Mouse (Mus musculus): Measurements from ENCODE around the gene Nodal.

Gene Nodal

GRCm38 (mm10) chr10:61417672-61418071, at the start of gene Nodal:
Gene Nodal, plus strand, starts transcription at chr10:61417972.
- no peak for DNase-seq (ENCODE audit: low spot score in 2 of 2)

- DNase-seq (ENCODE audit: low spot score in 2 of 2): no peak
Measured at GRCm38 (mm10) chr10:61369755-61370154, 48.0 kb upstream of the Nodal start.

DNA sequence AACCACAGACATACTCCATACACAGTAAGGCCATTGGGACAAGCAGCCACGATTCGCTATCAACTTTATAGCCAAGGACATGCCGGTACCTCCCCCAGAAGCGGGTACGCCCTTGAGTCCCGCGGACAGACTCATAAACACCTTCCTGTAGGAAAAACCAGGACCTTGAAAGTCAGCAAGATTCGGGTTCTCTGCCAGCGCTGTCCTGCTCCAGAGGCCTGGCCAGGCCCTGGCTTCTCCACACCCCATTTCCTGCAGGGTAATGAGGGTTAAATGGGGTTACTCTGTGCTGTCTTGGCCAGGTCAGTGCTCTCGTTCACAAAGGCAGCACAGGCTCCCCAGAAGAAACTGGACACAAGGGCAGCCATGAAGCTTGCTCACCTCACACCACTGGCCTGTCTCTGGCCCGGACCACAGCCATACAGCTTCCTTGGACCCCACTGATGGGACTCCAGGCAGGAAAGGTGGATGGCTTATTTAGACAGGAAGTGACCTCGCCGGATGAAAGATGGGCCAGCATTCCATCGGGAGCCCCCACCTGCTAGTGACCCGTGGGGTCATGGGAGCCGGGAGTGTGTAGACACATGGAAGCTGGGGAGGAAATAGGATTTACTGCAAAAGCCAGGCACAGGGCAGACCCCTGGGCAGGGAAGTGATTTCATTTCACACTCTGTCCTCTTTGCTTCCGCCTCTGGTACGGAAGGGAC, 47.3 kb upstream of the Nodal start:
- no peak for DNase-seq (ENCODE audit: low spot score in 2 of 2)

GRCm38 (mm10) chr10:61371884-61372584, 45.7 kb upstream of the Nodal start:
- no peak for DNase-seq (ENCODE audit: low spot score in 2 of 2)

DNA sequence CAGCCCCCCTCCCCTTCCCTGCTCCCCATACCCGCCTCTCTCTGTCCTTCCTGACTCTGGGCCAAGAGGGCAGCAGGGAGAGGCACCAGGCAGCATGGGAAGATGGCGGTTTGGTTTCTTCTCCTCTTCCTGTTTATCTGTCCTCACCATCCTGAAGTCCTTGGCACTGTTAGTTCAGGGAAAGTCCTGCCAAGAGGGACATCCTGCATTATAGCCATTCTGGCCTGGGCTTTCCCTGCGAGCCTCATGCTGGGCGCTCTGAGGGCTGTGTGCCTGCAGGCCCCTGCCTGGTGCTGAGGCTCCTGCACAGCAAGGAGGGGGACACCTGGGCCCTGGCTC, 45.2 kb upstream of the Nodal start:
- no peak for DNase-seq (ENCODE audit: low spot score in 2 of 2)

GRCm38 (mm10) chr10:61374076-61374475, 43.7 kb upstream of the Nodal start:
- no peak for DNase-seq (ENCODE audit: low spot score in 2 of 2)

DNA sequence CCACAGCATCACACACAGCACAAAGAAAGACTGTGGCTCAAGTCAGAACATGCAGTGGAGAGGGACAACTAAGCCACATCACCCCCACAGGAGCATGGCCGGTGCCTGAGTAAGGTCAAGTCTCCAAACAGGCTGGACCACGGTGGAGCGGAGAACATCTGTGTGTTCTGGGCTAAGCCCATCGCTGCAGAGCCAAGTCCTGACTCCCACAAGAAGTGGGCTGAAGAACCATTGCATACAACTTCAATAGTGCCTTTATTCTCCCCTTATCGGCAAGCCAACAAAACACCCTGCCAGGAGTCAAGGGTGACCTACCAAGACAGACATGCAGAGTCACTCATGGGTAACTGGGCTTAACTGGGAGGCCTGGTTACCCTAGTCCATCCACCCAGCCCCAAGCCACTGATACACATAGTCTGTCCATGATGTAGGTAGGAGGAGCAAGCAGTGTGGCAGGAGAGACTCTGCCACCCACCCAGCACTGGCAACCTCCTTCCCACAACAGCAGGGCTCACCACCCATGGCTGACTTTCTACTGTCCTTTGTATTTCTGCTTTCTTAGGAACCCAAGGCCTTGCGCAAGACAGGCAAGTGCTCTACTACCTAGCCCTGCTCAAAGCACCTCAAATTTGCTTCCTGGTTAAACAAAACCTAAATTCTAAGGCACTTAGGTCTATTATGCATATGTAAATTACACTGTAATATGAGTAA, 42.8 kb upstream of the Nodal start:
- no peak for DNase-seq (ENCODE audit: low spot score in 2 of 2)

DNA sequence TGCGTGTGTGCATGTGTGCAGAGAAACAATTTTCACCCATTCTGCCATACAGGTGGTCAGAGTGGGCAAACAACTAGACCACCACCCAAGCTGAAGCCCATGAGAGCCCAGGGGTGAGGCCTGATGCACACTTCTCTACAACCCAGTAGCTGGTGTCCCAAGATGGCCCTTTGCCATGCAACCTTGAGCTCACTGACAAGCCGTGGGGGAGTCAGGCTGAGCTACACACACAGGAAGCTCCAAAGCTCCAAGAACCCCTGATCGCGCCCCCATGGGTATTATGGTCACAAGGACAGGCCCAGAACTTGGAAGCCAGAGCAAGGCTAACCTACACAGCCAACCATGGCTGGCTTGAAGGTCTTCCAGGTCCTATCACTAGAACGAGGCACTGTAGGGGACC, 39.7 kb upstream of the Nodal start:
- DNase-seq (ENCODE audit: low spot score in 2 of 2): no peak

GRCm38 (mm10) chr10:61378698-61379097, 39.1 kb upstream of the Nodal start:
- DNase-seq (ENCODE audit: low spot score in 2 of 2): no peak

GRCm38 (mm10) chr10:61379340-61380040, 38.3 kb upstream of the Nodal start:
- DNase-seq (ENCODE audit: low spot score in 2 of 2): no peak

- no peak for DNase-seq (ENCODE audit: low spot score in 2 of 2)
Measured at GRCm38 (mm10) chr10:61380186-61380585, 37.6 kb upstream of the Nodal start.

DNA sequence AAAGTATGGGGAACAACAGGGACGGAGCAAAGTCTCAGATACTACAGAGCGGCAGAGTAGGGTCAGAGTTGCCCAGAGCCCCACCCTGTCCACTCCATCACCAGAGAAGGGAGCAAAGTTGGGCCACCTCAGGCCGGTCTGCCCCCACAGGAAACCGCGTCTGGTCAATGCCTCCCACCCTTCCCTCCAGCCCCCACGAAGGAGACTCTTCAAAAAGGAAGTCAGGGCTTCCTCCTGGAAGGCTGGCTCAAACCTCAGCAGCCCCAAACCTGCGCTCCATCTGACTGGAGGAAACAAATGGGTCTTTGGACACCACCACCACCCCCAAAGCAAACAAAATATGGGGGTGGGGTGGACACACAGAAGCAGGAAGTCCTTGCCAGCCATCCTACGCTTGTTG, 35.9 kb upstream of the Nodal start:
- peak in 1 of 2 experiments; percentile 26 for DNase-seq (ENCODE audit: low spot score in 2 of 2)

DNA sequence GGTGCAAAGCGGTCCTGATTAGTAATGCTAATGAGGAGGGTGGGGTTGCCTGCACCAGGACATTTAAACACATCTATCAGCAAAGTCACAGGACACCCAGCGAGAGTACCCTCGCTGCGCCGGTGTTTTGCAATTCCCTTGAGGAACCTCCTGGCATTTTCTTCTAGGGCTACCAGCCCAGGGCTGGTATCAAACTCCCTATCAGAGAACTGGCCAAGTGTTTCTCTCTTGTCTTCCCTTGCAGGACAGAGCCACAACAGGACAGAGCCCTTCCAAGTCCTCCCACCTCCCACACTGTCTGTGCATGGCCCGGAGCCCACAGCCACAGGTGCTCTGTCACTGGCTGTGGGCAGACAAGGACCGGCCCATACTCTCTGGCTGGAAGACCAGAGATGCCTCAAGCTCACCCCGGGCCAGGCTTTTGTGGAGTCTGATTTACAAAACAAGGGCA, 35.5 kb upstream of the Nodal start:
- DNase-seq (ENCODE audit: low spot score in 2 of 2): no peak

DNA sequence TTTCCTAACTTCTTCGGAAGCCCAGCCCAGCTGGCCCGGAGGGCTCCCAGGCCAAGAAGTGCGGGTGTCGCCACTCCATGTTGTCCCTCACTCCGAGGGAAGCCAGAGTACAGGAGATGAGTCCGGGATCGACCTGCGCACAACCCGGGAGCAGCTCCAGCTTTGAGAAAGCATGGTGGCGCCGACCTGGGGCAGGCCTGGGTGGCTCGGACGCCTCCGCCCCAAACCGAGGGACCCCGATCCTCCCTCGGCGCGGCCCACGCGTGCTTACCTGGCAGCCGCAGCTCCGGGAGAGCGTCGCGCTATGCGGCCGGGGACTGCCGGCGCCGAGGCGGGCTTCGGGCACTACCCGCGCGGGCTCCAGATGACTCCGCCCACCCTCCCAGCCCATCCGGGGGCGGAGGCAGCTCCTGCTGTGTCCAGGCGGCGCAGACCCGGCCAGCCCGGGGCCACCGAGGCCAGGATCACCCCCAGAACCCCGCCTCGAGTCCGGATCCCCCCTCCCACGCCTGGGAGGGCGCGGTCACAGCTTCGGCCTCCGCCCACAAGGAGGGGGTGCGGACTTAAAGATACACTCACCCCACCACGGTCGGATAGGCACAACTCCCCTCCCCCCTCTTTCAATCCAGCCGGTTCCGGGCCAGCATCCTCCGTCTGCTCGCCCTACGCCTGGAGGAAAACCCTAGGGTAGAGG, 34.6 kb upstream of the Nodal start, which contains the start of gene Pald1:
Gene Pald1 (minus strand): TSS at position 510 of the 694 bp plus-strand sequence.
- DNase-seq (ENCODE audit: low spot score in 2 of 2): peak; percentile 7 to 17

- no peak for DNase-seq (ENCODE audit: low spot score in 2 of 2)
Measured at GRCm38 (mm10) chr10:61383715-61384047, 34.1 kb upstream of the Nodal start.

- no peak for DNase-seq (ENCODE audit: low spot score in 2 of 2)
Measured at GRCm38 (mm10) chr10:61385174-61385573, 32.6 kb upstream of the Nodal start.

GRCm38 (mm10) chr10:61386284-61386683, 31.5 kb upstream of the Nodal start:
- DNase-seq (ENCODE audit: low spot score in 2 of 2): no peak

DNA sequence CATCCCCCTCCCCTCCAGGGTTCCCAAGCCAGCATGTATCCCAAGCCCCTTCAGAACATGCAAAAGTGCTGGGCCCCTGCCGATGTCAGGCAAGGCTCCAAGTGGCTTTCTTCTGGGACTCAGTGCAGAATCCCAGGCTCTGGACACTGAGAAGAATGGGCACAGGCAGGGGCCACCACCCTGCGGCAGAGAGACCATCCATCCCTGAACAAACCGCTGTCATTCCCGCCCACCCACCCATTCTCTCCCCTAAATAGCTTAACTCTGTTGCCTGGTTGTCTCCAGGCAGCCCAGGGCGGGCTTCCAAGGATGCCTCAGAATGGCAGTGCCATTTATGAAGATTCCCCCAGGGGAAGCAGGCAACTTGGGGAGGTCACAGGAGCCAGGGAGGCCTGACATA, 28.8 kb upstream of the Nodal start:
- DNase-seq (ENCODE audit: low spot score in 2 of 2): no peak

- no peak for DNase-seq (ENCODE audit: low spot score in 2 of 2)
Measured at GRCm38 (mm10) chr10:61390148-61390547, 27.6 kb upstream of the Nodal start.

DNA sequence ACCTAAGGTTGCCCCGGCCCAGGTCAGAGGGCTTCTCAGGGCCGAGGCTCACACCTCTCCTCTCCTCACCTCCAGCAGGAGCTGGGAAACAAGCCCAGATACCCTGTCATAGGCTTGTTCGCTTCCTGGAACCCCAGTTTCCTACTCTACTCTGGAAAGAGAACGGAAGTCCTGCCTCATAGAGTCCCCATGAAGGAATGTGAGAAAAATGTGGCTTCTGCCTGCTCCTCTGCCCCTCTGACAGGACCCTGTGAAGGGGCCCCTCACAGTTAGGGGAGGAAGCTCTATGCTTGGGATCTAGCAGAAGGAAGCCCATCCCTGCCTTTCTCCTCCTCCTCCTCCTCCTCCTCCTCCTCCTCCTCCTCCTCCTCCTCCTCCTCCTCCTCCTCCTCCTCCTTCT, 25.2 kb upstream of the Nodal start:
- no peak for DNase-seq (ENCODE audit: low spot score in 2 of 2)

GRCm38 (mm10) chr10:61394476-61395136, 23.2 kb upstream of the Nodal start:
- no peak for DNase-seq (ENCODE audit: low spot score in 2 of 2)
